Mouse (Mus musculus): ENCODE measurements around the gene Ccdc92b.
A peak's percentile ranks its signal among the peaks of the same experiment; 100 is the strongest.
"Not testable (repeated sequence)": the region's sequence is repeated elsewhere in the genome, so short reads cannot be mapped to it uniquely, and the experiment has no call there.

The Ccdc92b gene

DNA sequence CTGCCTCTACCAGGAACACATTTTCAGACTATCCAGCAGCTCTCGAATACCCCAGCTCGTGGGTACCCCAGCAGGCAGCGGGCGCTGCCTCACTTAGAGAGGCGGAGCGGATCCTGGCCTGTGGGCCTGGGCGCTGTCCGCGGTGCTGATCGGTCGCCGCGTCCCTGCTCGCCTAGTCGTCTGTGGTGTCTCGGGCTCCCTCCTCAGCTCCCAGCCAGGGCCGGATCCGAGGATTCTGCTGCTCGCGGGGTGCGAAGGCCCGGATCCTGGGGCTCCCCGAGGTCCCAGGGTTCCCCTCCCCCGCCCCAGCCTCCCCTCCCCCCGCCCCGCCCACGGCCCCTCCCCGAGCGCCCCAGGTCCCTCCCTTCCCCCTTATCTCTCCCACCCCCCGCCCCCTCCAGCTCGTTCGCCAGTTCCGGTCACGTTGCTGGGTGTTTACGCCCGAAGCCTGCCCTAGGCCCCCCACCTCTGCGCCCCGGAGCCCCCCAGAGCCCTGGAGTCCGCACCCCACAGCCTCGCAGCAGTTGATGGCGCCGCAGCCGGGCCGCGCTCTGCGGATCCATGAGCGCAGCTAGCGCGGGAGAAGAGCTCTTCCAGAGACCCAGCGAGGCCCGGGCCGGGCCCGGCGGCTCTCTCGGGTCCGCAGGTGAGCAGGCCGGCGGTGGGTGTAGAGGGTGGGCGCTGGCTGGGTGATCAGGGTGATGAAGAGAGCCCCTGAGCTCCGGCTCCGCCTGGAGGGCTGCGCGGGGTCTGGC is at the start of gene Ccdc92b:
TSS of gene Ccdc92b (plus strand) at position 405 of the 755 bp plus-strand sequence.
- peak; percentile 64 for DNase-seq (ENCODE audit: low spot score)

DNA sequence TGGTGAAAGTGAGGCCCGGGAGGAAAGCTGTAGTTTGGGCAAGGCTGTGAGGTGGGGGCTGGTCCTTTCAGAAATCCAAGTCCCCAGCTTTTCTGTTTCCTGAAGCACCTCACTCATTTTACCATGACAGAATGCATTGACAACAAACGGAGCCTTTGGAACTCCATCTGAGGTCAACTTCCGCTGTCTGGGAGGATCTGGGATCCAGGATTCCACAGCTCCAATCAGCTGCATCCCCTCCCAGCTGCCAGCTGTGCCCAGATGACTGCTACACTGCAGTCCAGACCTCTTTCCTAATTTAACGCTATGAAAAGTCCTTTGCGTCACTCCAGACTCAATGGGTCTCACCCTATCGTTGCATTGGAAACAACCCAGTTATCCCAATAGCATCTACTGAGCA is 49.7 kb upstream of the Ccdc92b start:
- DNase-seq (ENCODE audit: low spot score) = no peak

DNA sequence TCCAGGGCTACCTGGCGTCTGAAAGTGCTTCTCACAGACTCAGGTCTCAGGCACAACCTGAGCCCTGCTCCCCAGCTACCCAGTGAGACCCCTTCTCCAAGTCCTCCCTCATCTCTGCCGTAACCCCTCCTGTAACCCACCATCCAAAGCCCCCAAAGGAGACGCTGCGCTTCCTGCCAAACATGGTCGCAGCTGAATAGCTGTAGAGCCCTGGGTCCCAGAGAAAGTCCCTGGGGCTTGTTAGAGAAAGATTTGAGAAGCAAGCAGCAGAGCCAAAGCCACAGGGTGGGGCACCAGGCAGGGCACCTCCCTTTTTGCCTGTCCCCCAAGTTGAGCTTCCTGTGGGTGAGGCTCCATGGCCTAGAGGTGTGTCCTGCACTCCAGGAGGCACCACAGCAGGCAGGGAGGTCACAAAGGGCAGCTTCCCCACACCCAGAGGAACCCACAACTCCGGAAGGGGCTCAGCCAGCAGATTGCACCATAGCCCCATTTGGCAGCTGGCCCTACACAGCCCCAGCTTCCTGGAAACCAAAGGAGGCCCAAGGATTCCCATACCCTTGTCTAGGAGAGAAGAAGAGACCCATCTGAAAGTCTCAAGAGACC is 46.8 kb upstream of the Ccdc92b start:
- no peak for DNase-seq (ENCODE audit: low spot score)

DNA sequence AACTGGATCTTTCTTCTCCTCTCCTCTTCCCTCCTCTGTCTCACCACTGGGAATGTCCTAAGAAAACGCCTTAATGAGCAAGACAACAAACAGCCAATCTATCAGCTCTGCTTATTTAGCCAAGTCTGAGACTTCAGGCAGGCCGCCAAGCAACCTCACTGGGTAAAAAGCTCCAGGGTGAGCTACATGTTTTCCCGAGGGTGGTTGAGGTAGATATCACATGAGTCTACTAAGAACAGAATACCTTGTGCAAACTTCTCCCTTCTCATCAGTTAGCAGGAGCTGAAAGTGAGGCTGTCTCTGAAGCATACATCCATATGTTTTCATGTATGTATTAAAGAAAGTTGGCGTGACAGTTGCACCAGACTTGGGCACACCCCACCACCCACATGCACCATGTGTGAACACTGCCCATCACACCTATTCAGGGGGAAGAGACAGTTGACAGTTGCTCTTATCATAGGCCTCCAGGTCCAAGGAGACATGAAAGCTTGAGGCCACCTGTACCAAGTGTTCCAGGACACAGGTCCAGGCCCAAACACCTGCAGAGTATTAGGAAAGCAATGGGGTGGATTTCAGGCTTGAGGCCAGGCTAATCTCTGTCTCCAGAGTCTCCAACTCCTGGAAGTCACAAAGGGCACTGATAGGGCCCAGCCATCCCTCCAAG is 44.5 kb upstream of the Ccdc92b start:
- no peak for DNase-seq (ENCODE audit: low spot score)

DNA sequence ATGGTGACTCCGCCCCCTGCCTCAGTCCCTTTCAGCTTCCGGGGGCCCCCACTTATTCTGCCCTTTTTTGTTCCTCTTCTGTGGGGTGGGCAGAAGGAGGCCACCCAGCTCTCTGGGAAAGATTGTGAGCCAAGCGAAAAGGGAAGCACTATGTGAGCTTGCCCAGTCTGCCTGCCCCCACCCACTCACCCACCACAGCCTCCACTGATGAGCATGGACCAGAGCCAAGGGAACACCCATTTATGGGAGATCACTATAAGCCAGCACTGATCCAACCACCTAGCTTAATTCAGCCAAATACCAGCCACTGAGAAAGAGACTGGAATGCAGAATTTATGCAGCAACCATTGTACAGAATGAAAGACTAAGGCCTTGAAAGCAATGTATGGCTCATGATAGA is 43.5 kb upstream of the Ccdc92b start:
- no peak for DNase-seq (ENCODE audit: low spot score)

DNA sequence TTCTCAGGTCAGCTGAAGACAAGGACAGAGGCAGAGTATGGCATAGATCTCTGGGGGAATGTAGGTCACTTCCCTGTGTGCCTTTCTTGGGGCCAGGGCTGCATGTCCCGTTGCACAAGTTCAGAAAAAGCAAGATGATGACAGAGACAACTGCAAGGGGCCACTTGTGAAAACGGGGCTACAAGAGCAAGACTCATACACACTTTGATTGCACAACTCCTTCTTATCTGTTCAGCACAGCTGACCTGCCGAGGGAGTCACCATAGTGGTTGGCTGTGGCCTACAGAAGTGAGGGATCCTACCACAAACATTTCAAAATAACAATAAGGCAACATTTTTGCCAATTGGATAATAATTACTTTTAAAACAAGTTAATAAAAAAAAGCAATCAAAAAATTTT is 42.3 kb upstream of the Ccdc92b start:
- no peak for DNase-seq (ENCODE audit: low spot score)

DNA sequence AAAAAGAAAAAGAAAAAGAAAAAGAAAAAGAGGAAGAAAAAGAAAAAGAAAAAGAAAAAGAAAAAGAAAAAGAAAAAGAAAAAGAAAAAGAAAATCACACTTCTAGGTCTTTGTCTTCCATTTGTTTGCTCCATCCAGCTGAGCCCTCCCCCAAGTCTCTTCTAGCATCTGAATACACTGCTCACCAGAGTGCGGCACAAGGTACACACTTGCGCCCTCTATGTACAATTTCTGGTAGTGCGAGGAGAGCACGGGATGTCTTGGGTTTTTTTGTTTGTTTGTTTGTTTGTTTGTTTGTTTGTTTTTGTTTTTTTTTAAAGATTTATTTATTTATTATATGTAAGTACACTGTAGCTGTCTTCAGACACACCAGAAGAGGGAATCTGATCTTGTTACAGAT is 38.1 kb upstream of the Ccdc92b start:
- DNase-seq (ENCODE audit: low spot score) = not testable (repeated sequence)

DNA sequence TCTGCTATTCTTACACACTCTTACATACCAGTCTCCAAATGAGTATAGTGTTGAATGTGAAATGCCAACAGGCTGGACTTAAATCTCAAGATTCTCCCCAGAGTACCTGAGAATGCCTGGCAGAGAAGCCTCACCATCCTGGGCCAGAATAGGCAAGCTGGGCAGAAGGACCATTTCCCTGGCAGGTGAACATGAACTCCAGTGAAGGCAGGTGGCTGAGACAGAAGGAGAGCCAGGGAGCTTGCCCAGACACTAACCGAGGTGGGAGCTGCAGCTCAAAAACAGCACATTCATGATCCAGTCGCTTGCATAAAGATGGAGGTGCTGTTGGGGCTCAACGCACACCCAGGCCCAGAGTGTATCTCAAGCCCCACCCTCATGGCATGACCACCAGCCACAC is 36.9 kb upstream of the Ccdc92b start:
- no peak for DNase-seq (ENCODE audit: low spot score)

DNA sequence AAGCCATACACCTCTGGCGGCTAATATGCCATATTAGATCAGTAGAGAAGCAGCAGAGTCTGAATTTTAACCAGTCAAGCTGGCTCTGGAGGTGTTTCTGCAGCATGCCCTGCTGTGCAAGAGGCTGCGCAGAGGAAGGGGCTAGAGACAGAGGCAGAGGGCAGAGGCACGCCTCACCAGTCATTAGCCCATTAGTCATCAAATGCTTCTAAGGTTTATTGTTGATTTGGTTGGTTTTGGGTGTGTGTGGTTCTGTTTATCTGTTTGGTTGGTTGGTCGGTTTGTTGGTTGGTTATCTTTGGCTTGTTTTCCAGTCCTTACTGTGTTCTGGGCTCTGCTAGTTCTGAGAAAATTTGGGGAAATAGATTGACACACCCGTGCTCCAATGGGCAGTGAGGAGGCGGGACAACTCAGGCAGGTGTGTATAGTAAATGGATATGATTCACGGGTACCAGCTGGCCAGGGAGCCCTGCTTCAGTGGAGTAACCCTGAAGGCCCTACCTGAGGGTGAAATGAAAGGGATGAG is 35.5 kb upstream of the Ccdc92b start:
- no peak for DNase-seq (ENCODE audit: low spot score)

DNA sequence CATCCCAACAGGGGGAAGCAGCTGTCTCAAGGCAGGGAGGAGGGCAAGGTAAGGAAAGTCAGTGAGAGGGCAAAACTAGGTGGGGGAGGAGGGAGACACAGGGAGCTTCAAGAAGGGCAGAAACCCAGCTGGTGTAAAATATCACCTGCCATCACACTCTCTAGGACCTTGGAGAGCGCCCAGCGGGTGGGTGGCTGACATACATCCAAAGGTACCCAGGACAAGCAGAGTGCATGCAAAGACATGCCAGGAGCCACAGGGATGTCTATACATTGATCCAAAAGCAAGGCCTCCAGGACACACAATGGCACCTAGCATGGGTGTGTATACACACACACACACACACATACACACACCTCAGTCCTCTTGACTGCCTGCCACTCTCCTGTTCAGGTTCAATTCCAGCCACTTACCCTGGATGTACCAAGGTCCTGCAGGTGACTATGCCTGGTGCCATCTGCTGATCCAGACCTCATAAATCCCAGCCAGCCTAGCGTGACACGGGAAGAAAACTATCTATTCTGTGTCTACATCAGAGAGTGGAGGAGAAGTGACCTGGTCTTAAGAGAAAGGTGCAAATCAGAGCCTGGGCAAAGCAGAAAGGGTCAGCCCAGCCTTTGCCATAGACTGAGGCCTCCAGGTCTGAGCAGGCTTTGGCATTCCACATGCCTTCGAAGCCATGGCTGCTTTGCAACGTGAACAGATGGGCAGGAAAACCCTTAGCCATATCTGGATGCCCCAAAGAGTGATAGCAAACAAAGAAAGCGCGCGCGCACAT is 34.3 kb upstream of the Ccdc92b start:
- DNase-seq (ENCODE audit: low spot score) = no peak

DNA sequence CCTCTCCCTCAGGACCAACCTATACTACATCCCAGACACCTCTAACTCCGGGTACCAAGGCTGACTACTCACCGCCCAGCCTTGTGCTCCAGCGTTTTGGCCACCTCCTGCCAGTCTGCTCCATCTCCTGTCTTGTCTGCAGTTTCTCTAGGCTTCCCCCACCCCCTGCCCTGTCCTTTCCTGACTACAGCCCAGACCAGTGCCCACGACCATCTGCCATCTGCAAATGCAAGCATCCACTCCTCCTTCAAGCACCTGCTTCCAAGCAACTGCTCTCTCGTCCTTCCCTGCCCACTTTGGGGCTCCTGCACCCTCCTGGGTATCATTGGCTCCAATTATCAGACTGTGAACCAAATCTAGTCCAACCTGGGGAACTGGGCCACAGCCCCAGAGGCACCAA is 33.0 kb upstream of the Ccdc92b start:
- DNase-seq (ENCODE audit: low spot score) = no peak

DNA sequence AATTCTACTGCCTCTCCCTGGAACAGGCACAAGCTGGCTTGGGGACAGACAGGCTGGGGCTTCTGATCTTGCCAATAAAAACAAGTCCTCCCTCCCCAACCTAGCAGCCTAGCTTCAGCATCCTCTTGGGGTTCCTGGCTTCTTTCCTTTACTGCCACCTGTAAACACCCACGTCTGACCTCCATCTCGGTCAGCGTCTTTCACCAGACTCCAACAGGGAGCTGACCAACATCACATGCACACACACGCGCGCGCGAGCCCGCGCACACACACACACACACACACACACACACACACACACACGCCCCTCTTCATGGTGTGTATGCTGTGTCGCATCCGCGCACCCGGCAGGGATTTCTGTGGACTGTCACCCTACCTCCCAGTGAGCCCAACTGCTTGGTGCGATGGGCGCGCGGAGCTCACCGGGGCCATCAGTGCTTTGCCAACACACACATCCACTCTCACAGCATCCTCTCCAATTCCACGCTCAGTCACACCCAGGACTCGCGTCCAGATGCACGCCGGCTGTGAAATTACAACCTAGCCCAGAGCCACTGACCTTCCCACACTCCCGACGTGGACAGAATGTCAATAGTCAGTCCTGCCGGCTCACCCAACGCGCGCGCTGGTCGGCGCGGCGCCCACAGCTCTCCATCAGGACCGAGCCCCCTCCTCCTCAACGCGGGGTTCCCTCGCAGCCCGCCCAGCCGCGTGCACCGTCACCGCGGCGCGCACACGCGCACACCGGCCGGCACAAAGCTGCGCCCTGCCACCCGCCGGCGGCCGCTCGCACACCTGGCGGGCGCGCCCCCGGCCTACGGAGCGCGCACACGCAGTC is 29.8 kb upstream of the Ccdc92b start:
- no peak for DNase-seq (ENCODE audit: low spot score)

DNA sequence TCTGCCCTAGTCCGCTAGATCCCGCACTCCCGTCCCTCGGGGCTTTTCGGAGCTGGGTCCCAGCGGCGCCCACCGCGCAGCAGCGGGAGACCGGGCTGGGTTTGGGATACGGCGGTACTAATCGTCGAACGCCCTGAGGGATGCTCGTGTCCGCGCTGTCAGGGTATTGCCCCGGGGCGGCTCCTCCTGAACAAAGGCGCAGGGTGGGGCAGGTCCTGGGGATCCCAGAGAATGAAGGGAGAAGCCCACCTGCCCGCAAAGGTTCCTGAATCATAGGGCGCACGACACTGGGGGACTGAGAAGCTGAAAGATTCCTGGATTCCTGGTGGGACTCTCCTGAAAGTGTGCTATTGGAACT is 29.2 kb upstream of the Ccdc92b start:
- no peak for DNase-seq (ENCODE audit: low spot score)

DNA sequence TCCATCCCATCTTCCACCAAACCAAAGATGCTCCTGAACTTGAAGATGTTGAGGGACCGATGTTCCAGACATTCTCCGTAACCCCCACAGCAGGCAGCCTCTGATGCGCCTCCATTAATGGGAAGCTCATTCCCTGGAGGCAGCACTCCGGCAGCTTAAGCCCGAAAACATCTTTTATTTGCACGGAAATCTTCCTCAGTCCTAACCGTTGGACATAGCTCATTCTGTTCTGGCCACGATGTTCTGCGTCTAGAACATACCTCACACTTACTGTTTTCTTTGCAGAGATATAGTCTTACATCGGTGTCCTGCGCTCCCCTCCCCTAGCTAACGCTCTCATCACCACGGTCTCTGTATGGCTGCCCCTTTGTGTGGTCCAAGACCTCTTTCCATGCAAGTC is 28.7 kb upstream of the Ccdc92b start:
- DNase-seq (ENCODE audit: low spot score) = no peak

DNA sequence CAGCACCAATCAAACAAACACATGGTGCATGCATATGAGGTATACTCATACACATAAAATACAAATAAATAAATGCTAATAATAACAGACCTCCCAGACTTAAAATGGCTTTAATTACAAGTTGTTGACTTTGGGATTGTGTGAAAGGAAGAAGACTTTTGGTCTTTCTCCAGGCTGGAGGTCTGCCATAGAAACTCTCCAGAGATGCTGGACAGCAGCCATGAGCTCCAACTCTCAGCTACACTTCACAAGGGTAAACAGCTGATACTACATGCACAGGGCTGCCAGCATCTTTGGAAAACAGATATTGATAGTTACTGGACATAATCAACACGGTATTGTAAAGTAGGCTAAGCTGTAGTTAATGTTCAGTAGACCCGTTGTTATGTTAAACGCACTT is 27.2 kb upstream of the Ccdc92b start:
- DNase-seq (ENCODE audit: low spot score) = no peak

DNA sequence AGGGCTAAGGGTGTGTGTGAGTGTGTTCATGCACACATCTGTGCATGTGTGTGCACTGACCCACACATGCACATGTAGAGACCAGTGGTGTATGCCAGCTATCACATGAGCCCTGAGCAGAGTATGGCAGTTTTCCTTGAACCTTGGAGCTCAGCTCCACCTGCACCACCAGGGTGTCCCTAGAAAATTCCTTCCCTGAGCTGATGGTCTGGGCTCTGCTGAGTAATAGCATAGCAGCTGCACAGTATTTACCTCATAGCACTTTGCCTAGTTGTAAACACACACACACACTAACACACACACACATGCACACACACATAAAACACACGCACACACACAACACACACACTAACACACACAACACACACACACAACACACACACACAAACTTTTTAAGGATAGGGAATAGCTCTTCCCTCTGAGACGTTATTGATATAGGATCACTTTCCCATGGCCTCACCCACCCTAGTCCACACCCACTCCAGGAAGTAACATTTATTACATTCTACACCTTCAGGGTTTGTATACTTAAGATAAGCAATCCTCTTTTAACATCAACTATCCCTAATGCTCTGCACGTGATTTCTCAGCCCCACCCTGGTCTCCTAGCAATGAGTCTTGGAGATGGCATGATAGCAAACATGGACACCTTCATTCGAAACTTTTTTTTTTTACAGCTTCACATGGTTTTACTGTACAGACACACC is 22.0 kb upstream of the Ccdc92b start:
- no peak for DNase-seq (ENCODE audit: low spot score)

DNA sequence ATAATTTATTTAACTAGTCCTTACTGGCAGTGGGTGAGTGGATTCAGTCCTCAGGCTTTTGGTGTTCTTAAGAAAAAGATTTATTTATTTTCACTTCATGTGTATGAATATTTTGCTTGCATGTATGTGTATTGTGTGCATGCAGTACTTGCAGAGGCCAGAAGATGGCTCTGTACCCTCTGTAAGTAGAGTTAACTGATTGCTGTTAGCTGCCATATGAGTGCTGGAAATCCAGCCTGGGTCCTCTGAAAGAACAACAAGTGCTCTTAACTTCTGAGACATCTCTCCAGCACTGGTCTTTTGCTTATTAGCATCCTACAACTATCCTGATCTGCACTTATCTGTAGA is 21.4 kb upstream of the Ccdc92b start:
- DNase-seq (ENCODE audit: low spot score) = no peak

DNA sequence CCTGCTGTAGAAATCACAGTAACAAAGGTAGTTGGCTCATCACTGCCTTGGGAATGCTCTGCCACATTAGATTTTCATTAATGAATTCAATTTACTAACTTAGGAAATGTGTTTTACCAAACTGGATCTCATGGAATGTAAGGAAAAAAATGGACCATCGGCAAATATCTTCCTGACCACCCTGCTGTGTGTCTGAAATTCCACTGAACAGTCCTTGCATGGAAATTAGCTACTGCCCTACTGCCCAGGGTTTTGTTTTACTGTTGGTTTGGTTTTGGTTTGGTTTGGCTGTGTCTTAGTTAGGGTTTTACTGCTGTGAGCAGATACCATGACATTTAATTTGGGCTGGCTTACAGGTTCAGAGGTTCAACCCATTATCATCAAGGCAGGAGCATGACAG is 17.1 kb upstream of the Ccdc92b start:
- DNase-seq (ENCODE audit: low spot score) = no peak

DNA sequence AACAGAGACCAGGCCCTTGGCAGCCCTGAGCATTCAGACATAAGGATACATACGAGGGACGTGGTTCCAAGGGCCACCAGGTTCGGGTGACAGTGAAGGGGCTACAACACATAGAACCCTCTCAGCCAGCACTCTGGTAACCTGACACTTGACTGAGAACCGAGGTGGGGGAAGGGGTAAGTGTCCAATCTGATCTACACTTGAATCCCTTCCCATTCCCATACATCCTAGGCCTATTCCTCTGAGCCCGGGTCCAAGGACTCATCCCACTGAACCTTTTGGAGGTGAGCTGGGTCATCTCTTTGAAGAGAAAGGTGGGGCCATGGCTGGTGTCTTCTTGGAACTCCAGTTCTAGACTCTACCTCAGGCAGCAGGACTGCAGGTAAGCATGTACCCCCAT is 9.3 kb upstream of the Ccdc92b start:
- no peak for DNase-seq (ENCODE audit: low spot score)

DNA sequence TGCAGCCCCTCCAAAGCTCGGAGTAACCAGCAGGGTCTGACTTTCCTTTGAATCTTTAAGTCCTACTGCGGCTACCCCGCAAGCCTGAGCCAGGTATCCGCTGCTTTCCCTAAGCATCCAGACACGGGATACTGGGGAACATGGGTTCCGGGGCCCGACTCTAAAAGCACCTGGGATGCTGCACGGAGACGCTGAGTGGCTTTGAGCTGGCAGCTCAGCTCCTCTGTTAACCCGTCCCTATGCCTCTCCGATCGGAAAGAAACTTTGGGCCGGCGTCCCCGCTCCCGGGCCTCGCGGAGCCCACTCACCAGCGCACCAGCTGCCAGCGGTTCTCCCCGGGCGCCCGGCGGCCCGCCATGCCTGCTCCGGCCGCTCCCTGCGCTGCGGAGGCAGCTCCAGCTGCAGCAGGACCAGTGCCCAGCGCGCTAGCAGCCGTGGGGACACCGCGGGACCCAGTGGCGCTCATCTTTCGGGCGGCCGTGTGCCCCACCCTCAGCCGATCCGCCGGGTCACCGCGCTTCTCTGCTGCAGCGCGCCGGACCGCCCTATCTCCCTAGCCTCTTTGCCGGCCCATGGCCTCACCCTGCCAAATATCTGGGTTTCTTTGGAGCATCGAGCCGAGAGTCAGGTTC is 8.7 kb upstream of the Ccdc92b start, which contains the start of gene Rap1gap2:
TSS of gene Rap1gap2 (minus strand) at position 371 of the 632 bp plus-strand sequence.
- no peak for DNase-seq (ENCODE audit: low spot score)
